Mouse (Mus musculus): ENCODE measurements around the gene Fbxo44.
"Not testable (repeated sequence)": the region's sequence is repeated elsewhere in the genome, so short reads cannot be mapped to it uniquely, and the experiment has no call there.

Gene Fbxo44

DNA sequence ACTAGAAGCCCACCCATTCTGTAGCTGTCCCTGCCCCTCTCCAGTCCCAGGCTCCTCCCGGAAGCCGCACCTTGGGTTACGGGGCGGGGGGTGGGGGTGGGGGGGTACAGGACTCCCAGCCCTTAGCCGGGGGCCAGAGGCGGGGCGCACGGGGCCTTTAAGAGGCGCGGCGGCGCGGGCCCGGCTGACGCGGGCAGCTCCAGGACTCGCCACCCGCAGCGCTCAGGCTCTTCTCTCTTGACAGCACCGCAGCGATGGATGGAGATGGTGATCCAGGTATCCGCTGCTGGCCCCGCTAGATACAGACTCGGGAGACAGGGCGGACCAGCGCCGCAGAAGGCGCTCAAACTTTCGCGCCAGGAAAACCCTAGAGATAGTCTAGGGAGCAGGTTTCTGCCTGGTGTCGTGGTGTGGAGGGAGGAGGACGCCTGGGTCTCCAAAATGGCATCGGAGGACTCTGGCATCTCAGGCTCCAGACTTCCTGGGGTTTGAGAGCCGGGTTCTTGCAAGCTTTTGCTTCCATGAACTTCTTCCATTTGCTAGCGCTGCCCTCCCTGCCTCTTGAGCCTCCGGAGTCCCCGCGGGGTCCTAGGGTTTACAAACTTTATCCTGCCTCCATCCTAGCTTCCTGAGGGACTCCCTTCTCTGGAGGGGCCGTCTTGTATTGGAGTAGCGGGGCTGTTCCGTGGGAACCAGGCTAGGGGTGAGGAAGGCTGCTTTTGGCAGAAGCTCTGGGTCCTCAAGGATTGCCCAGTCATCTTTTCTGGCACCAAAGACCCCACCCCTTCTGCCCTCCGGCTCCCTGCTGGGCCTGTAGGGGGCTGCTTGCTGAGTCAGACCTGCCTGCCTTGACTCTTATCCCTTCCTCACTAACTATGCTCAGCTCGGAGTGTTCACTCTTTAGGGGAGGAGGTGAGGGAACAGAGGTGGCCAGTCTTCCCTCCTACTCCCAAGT lies at the start of gene Fbxo44, which contains the start of gene Fbxo2:
Gene Fbxo44, minus strand, starts transcription at position 47 of the 955 bp plus-strand sequence.
Gene Fbxo2, plus strand, starts transcription at position 186 of the 955 bp plus-strand sequence.
- no peak for DNase-seq

DNA sequence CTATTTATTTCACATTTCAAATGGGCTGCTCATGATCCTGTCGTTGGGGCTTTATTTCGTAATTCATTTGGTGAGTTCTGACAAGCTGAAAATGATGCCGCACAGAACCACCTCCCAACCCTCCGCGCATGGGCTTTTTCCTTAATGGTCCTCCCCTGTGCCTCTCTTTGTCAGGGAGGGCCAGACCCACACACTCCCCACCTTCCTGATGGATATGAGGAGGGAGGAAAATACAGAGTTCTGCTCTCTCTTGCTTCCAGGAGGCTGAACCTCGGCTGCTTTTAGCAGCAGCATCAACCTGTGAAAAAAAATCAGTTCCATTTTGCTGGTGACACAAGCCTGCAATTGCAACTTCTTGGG lies 44.6 kb upstream of the Fbxo44 start:
- DNase-seq = no peak

- no peak for DNase-seq
These were observed 44.0 kb upstream of the Fbxo44 start for GRCm38 (mm10) chr4:148204061-148204872.

DNA sequence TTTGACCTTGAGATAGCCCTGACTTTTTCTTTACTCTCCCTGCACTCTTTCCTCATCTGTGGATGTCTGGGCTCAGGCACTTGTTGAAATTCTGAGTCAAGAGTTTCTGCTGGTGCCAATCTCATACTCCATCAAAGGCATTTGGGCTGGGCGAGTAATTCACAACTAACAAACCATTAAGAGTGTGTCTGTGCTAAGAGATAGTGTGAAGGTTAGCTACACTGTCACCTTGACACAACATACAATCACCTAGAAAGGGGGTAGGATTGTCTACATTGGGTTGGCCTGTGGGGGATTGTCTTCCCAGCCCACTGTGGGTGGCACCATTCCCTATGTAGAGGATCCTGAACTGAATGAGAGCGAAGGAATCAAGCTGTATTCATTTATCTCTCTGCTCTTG lies 43.3 kb upstream of the Fbxo44 start:
- no peak for DNase-seq

GRCm38 (mm10) chr4:148198721-148199120 lies 38.4 kb upstream of the Fbxo44 start:
- DNase-seq = no peak

GRCm38 (mm10) chr4:148194400-148194799 lies 34.1 kb upstream of the Fbxo44 start:
- no peak for DNase-seq

DNA sequence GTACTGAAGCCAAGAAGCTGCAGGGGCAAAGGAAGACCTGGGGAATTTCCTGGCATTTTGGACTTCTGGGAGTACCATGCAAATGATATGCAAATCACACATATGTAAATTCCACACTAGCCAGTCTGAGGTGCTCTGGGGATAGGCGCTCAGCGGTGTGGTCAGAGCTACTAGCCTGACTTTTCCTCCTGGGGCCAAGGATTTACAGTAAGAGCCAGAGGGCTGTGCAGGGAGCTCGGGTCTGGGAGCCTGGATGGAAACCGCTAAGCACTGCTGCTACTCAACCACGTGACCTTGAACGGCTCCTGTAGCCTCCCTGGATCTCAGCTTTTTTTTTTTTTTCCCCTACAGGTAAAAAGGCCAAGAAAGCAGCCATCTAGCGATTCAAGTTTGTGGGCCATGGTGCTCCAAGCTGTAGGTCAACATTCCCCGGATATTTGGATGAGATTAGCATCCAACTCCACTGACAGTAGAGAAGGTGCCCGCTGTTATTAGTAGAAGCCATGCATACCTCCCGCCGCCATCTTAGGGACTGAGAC lies 32.5 kb upstream of the Fbxo44 start:
- DNase-seq = no peak

DNA sequence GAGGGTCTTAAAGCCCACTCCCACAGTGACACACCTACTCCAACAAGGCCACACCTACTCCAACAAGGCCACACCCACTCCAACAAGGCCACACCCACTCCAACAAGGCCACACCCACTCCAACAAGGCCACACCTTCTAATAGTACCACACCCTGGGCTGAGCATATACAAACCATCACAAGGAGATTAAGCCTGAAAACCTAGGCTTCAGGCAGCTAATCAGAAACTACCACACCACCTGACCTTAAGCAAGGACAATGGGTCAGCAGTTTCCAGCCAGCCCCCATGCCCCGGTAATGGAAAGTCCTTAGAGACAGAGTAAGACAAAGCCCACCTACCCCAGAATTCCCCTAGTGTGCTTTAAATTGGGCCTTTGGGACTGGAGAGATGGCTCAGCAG lies 28.5 kb upstream of the Fbxo44 start:
- not testable (repeated sequence) for DNase-seq

- no peak for DNase-seq
These were observed 25.5 kb upstream of the Fbxo44 start for GRCm38 (mm10) chr4:148185819-148186218.

DNA sequence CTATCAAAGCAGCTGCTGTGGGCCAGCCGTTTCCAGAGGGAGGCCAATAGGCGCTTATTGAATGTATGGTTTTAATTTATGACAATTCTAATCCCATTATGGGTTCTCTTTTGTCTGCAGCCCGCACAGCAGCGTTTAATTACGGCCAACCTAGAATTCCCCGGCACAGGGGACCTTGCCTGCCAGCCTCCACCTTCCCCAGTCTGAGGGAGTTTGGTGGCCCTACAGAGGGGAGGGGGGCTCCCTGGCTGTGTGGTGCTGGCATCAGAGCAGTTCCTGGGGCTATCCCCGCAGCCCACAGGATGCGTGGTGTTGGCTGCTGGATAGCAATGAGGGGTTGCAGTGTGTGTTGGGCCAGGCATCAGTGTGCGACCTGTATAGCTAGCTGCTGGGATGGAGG lies 24.3 kb upstream of the Fbxo44 start:
- no peak for DNase-seq

- no peak for DNase-seq
These were observed 22.1 kb upstream of the Fbxo44 start for GRCm38 (mm10) chr4:148182363-148182762.

DNA sequence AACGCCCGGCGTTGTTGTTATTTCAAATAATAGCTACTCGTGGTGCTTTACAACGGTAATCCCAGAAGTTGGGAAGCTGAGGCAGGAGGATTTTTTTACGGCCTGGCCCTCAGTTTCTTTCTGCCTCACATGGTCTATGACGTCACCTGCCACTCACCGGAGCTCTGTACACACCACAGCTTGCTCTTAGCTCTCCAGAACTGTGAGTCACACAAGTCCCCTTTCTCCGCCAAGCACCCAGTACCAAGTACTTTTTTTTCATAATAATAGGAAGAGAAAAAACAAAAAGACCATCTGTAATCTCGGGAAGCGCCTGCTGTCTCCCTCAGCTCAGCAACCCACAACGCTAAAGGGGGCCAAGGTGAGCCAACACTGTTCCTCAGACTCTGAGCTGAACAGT lies 21.2 kb upstream of the Fbxo44 start:
- DNase-seq = no peak

GRCm38 (mm10) chr4:148177716-148178115 lies 17.4 kb upstream of the Fbxo44 start:
- DNase-seq = no peak

DNA sequence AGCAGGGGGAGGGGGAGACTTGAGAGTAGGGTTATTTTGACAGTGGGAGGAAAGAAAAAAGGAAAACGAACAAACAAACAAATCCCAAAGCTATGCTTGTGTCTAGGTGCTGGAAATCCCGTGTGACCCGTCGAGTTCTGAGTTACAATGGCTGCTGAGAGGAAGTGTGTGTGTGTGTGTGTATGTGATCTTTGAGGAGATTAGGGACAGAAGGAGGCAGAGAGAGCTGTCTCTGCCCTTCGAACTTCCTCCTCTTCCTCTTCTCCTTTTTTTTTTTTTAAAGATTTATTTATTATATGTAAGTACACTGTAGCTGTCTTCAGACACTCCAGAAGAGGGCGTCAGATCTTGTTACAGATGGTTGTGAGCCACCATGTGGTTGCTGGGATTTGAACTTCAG lies 16.3 kb upstream of the Fbxo44 start:
- not testable (repeated sequence) for DNase-seq

DNA sequence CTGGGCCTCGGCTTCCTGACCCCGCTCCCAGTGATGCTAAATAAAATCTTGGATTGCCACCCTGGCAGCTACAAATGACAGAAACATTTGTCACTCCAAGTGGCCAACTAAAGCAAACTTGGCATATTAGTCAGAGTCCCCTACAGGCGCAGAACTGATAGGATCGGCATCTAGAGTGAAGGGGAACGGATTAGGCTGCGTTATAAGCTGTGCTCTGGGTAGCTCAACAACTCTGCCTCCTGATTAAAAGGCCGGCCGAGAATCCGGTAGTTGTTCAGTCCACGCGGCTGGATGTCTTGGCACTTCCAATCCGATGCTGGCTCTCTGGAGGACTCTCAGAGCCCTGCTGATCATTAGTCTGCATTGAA lies 14.2 kb upstream of the Fbxo44 start:
- DNase-seq = no peak

- no peak for DNase-seq
These were observed 13.7 kb upstream of the Fbxo44 start for GRCm38 (mm10) chr4:148173811-148174494.

DNA sequence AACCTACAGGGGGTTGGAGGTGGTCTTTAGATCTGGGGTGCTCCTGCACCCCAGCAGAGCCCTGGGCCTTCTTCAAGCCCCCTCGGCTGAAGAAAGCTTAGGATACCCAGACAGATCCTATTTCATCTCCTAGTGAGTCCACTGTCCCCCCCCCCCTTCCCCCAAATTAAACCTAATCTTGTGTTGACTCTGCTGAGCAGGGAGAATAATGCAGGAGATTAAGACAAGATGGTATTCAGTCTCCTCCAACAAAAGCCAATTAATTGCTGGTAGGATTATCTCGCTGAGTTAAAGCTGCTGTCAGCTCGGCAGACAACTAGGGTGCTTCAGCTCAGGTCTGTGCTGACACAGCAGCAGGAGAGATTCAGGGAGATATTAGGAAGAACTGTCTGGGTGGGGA lies 11.0 kb upstream of the Fbxo44 start:
- DNase-seq = no peak

DNA sequence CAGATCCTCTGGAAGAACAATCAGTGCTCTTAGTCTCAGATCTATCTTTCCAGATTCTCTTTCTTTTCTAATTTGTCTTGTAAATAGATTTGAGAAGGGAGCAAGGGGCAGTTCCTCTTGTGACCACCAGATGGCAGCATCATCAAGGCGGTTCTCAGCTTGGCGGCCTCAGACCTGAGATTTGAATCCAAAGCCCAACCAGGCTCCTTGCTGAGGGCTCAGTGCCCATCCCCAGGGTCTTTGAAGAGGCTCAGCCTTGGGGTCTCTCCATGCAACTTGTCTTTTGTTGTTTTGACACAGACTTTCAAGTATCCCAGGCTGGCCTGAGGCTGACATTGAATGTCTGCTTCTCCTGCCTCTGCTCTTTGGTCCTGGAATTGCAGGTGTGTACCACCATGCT lies 10.6 kb upstream of the Fbxo44 start:
- peak; percentile 59 for DNase-seq

GRCm38 (mm10) chr4:148169586-148169985 lies 9.3 kb upstream of the Fbxo44 start:
- no peak for DNase-seq

GRCm38 (mm10) chr4:148168287-148168686 lies 8.0 kb upstream of the Fbxo44 start:
- DNase-seq = peak; percentile 74

GRCm38 (mm10) chr4:148166986-148167385 lies 6.7 kb upstream of the Fbxo44 start:
- DNase-seq = peak; percentile 86

DNA sequence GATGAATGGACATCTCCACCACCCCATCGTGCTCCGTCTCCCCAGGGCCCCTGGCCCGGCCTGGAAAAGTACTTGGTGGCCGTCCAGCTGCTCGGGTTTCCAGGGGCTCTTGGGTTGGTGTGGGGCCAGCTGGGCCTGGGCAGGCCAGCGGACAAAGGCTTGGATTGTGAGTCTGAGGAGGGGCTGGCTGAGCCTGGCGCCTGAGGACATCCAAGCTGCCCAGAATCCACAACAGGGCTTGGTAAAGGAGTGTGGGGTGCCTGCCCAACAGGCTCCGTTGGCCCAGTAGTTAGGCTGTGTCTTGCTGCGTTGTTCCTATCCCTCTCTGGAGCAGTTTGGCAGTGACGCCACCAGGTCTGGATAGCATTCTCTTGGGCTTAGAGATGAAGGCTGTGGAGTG lies 6.1 kb upstream of the Fbxo44 start:
- DNase-seq = no peak

DNA sequence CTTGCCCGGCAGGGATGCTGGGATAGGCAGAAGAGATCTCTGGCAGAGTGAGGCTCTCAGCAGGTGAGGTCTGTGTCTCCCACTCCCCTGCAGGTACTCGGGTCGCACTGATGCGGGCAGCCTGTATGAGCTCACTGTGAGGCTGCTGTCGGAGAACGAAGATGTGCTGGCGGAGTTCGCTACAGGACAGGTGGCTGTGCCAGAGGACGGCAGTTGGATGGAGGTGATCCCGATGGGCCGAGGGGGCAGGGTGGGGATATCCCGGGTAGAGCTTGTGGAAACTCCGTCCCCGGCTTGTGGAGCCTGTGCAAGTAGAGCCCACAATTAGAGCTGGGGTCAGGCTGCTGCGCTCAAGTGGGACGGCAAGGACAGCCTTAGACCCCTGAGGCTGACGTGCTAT lies 5.3 kb upstream of the Fbxo44 start:
- no peak for DNase-seq

All from lung, postnatal 14 days (tissue).